Mouse (Mus musculus): ENCODE measurements around the gene Map3k7cl. TPM values are rescaled to one million over a fixed set of nuclear protein-coding genes. Genes with fewer than 3 reads are reported as not detected.

Gene Map3k7cl
- polyA plus RNA-seq, 1 experiment from 2014 or later: not detected

- Histone ChIP-seq H3K27ac (ENCODE audit: low read depth, low read length) (no peak overlapping the region), H3K4me2 (no peak overlapping the region), H3K9me3 (ENCODE audit: control insufficient read depth, low read length) (no peaks in the 10 kb centered on the region), H3K36me3 (ENCODE audit: control insufficient read depth, insufficient read depth, low read length) (no peaks in the 10 kb centered on the region), H3K9ac (ENCODE audit: low read length) (no peak overlapping the region), H3K27me3 (ENCODE audit: control insufficient read depth, insufficient read depth, low read length) (no peaks in the 10 kb centered on the region), H3K4me3 (ENCODE audit: low read depth, low read length) (no peak overlapping the region), H3K4me1 (ENCODE audit: control insufficient read depth, insufficient read depth, low read length) (no peaks in the 10 kb centered on the region)
- DNase-seq (ENCODE audit: low spot score, missing footprints): no peak
- no peak for ATAC-seq (ENCODE audit: low FRiP score)
- WGBS: 89% methylated on average over 2 of the region's 2 CpGs
These were observed 51.8 kb downstream of the Map3k7cl start for GRCm38 (mm10) chr16:87604883-87605282.

- 75% methylated on average over 1 of the region's 1 CpGs for WGBS
- DNase-seq (ENCODE audit: low spot score, missing footprints) (no peak), ATAC-seq (ENCODE audit: low FRiP score) (no peak)
These were observed 54.3 kb downstream of the Map3k7cl start for GRCm38 (mm10) chr16:87607383-87607782.

GRCm38 (mm10) chr16:87607959-87608358, 54.8 kb downstream of the Map3k7cl start:
- no peak overlapping the region for H3K9ac ChIP-seq (ENCODE audit: low read length)
- no peak overlapping the region for H3K4me2 ChIP-seq
- DNase-seq (ENCODE audit: low spot score, missing footprints) (no peak), ATAC-seq (ENCODE audit: low FRiP score) (no peak)
- H3K27ac ChIP-seq (ENCODE audit: low read depth, low read length): no peak overlapping the region
- H3K4me1 ChIP-seq (ENCODE audit: control insufficient read depth, insufficient read depth, low read length): no peaks in the 10 kb centered on the region
- H3K36me3 ChIP-seq (ENCODE audit: control insufficient read depth, insufficient read depth, low read length): no peaks in the 10 kb centered on the region
- no peak overlapping the region for H3K4me3 ChIP-seq (ENCODE audit: low read depth, low read length)
- no peaks in the 10 kb centered on the region for H3K27me3 ChIP-seq (ENCODE audit: control insufficient read depth, insufficient read depth, low read length)
- WGBS: 87% methylated on average over 6 of the region's 6 CpGs
- no peaks in the 10 kb centered on the region for H3K9me3 ChIP-seq (ENCODE audit: control insufficient read depth, low read length)

More at GRCm38 (mm10) chr16:87607383-87607782, 54.3 kb downstream of the Map3k7cl start:
- Histone ChIP-seq H3K27me3 (ENCODE audit: control insufficient read depth, insufficient read depth, low read length) (no peaks in the 10 kb centered on the region), H3K4me3 (ENCODE audit: low read depth, low read length) (no peak overlapping the region), H3K4me1 (ENCODE audit: control insufficient read depth, insufficient read depth, low read length) (no peaks in the 10 kb centered on the region), H3K36me3 (ENCODE audit: control insufficient read depth, insufficient read depth, low read length) (no peaks in the 10 kb centered on the region), H3K9ac (ENCODE audit: low read length) (no peak overlapping the region), H3K27ac (ENCODE audit: low read depth, low read length) (no peak overlapping the region), H3K4me2 (no peak overlapping the region), H3K9me3 (ENCODE audit: control insufficient read depth, low read length) (no peaks in the 10 kb centered on the region)

GRCm38 (mm10) chr16:87610142-87610541, 57.0 kb downstream of the Map3k7cl start:
- DNase-seq (ENCODE audit: low spot score, missing footprints) (no peak), ATAC-seq (ENCODE audit: low FRiP score) (no peak)
- no peaks in the 10 kb centered on the region for H3K4me1 ChIP-seq (ENCODE audit: control insufficient read depth, insufficient read depth, low read length)
- no peaks in the 10 kb centered on the region for H3K36me3 ChIP-seq (ENCODE audit: control insufficient read depth, insufficient read depth, low read length)
- 89% methylated on average over 5 of the region's 5 CpGs for WGBS
- no peak overlapping the region for H3K9ac ChIP-seq (ENCODE audit: low read length)
- no peak overlapping the region for H3K27ac ChIP-seq (ENCODE audit: low read depth, low read length)
- no peak overlapping the region for H3K4me2 ChIP-seq
- no peaks in the 10 kb centered on the region for H3K27me3 ChIP-seq (ENCODE audit: control insufficient read depth, insufficient read depth, low read length)
- no peak overlapping the region for H3K4me3 ChIP-seq (ENCODE audit: low read depth, low read length)
- H3K9me3 ChIP-seq (ENCODE audit: control insufficient read depth, low read length): no peaks in the 10 kb centered on the region

- H3K4me2 ChIP-seq: no peak overlapping the region
- H3K27me3 ChIP-seq (ENCODE audit: control insufficient read depth, insufficient read depth, low read length): no peaks in the 10 kb centered on the region
- ATAC-seq (ENCODE audit: low FRiP score) (no peak), DNase-seq (ENCODE audit: low spot score, missing footprints) (no peak)
- no peak overlapping the region for H3K4me3 ChIP-seq (ENCODE audit: low read depth, low read length)
- no peaks in the 10 kb centered on the region for H3K9me3 ChIP-seq (ENCODE audit: control insufficient read depth, low read length)
- no peaks in the 10 kb centered on the region for H3K36me3 ChIP-seq (ENCODE audit: control insufficient read depth, insufficient read depth, low read length)
- no peak overlapping the region for H3K9ac ChIP-seq (ENCODE audit: low read length)
- no peaks in the 10 kb centered on the region for H3K4me1 ChIP-seq (ENCODE audit: control insufficient read depth, insufficient read depth, low read length)
- 91% methylated on average over 21 of the region's 21 CpGs for WGBS
- no peak overlapping the region for H3K27ac ChIP-seq (ENCODE audit: low read depth, low read length)
These were observed 57.6 kb downstream of the Map3k7cl start for GRCm38 (mm10) chr16:87610556-87611295.

GRCm38 (mm10) chr16:87611420-87611819, 58.3 kb downstream of the Map3k7cl start:
- Histone ChIP-seq H3K9me3 (ENCODE audit: control insufficient read depth, low read length) (no peaks in the 10 kb centered on the region), H3K27ac (ENCODE audit: low read depth, low read length) (no peak overlapping the region), H3K9ac (ENCODE audit: low read length) (no peak overlapping the region), H3K4me3 (ENCODE audit: low read depth, low read length) (no peak overlapping the region), H3K4me1 (ENCODE audit: control insufficient read depth, insufficient read depth, low read length) (no peaks in the 10 kb centered on the region), H3K36me3 (ENCODE audit: control insufficient read depth, insufficient read depth, low read length) (no peaks in the 10 kb centered on the region), H3K4me2 (no peak overlapping the region), H3K27me3 (ENCODE audit: control insufficient read depth, insufficient read depth, low read length) (no peaks in the 10 kb centered on the region)
- no peak for DNase-seq (ENCODE audit: low spot score, missing footprints)
- WGBS: 87% methylated on average over 14 of the region's 14 CpGs
- ATAC-seq (ENCODE audit: low FRiP score): no peak

GRCm38 (mm10) chr16:87612218-87612838, 59.2 kb downstream of the Map3k7cl start:
- 93% methylated on average over 15 of the region's 15 CpGs for whole genome bisulfite sequencing
- Histone ChIP-seq H3K4me2 (no peak overlapping the region), H3K36me3 (ENCODE audit: control insufficient read depth, insufficient read depth, low read length) (no peaks in the 10 kb centered on the region), H3K9ac (ENCODE audit: low read length) (no peak overlapping the region), H3K27ac (ENCODE audit: low read depth, low read length) (no peak overlapping the region), H3K4me3 (ENCODE audit: low read depth, low read length) (no peak overlapping the region), H3K9me3 (ENCODE audit: control insufficient read depth, low read length) (no peaks in the 10 kb centered on the region), H3K4me1 (ENCODE audit: control insufficient read depth, insufficient read depth, low read length) (no peaks in the 10 kb centered on the region), H3K27me3 (ENCODE audit: control insufficient read depth, insufficient read depth, low read length) (no peaks in the 10 kb centered on the region)
- DNase-seq (ENCODE audit: low spot score, missing footprints): no peak
- ATAC-seq (ENCODE audit: low FRiP score): no peak

- Histone ChIP-seq H3K4me3 (ENCODE audit: low read depth, low read length) (no peak overlapping the region), H3K27ac (ENCODE audit: low read depth, low read length) (no peak overlapping the region), H3K36me3 (ENCODE audit: control insufficient read depth, insufficient read depth, low read length) (no peaks in the 10 kb centered on the region), H3K9me3 (ENCODE audit: control insufficient read depth, low read length) (no peaks in the 10 kb centered on the region), H3K4me1 (ENCODE audit: control insufficient read depth, insufficient read depth, low read length) (no peaks in the 10 kb centered on the region), H3K9ac (ENCODE audit: low read length) (no peak overlapping the region), H3K27me3 (ENCODE audit: control insufficient read depth, insufficient read depth, low read length) (no peaks in the 10 kb centered on the region), H3K4me2 (no peak overlapping the region)
- WGBS: 91% methylated on average over 6 of the region's 6 CpGs
- no peak for ATAC-seq (ENCODE audit: low FRiP score)
- no peak for DNase-seq (ENCODE audit: low spot score, missing footprints)
These were observed 64.2 kb downstream of the Map3k7cl start for GRCm38 (mm10) chr16:87617377-87617776.

- H3K9ac ChIP-seq (ENCODE audit: low read length): no peak overlapping the region
- 89% methylated on average over 3 of the region's 3 CpGs for WGBS
- H3K4me3 ChIP-seq (ENCODE audit: low read depth, low read length): no peak overlapping the region
- no peak for ATAC-seq (ENCODE audit: low FRiP score)
- peaks cover 3% of the 10 kb centered on the region; the same call in 1 of the 2 replicates for H3K9me3 ChIP-seq (ENCODE audit: control insufficient read depth, low read length)
- H3K27me3 ChIP-seq (ENCODE audit: control insufficient read depth, insufficient read depth, low read length): no peaks in the 10 kb centered on the region
- H3K4me1 ChIP-seq (ENCODE audit: control insufficient read depth, insufficient read depth, low read length): no peaks in the 10 kb centered on the region
- no peak for DNase-seq (ENCODE audit: low spot score, missing footprints)
- H3K27ac ChIP-seq (ENCODE audit: low read depth, low read length): no peak overlapping the region
- no peaks in the 10 kb centered on the region for H3K36me3 ChIP-seq (ENCODE audit: control insufficient read depth, insufficient read depth, low read length)
- H3K4me2 ChIP-seq: no peak overlapping the region
These were observed 68.1 kb downstream of the Map3k7cl start for GRCm38 (mm10) chr16:87621246-87621645.

Data from midbrain, embryonic 11.5 days (tissue).